Mouse (Mus musculus): Measurements from ENCODE around the gene Fzd4. TPM values are rescaled to one million over a fixed set of nuclear protein-coding genes. Genes with fewer than 3 reads are reported as not detected.
A peak's percentile ranks its signal among the peaks of the same experiment; 100 is the strongest.

Gene Fzd4
- 5.0 TPM for polyA plus RNA-seq (2012; fragmentation: generic; extraction: Trizol)

DNA sequence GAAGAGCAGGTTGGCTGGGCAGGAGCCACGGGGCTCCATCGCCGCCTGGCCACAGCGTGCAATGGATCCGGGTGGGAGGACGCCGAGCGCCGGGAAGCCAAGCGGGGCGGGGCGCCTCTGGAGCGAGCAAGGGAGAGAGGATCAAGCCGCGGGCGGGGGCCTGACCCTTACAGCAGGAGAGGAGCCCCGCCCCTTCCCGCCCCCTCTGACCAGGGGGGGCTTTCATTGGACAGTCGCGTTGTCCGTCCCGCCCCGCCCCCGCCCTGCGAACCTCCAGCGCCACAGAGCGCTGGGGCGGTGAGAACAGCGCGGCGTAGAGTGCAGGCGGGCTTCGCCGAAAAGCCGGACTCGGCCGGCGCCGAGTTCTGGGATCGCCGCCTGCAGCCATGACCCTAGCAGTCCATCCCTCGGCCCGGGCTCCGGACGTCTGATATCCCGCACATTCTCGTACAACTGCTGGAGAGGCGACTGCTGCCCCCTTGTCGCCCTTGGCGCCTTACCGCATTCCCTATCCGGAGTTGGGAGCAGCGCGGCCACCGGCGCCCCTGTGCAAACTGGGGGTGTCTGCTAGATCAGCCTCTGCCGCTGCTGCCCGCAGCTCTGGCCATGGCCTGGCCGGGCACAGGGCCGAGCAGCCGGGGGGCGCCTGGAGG, at the start of gene Fzd4, which contains the start of gene Tmem135:
Gene Fzd4 (plus strand): TSS at position 275 of the 653 bp plus-strand sequence.
Gene Tmem135 (minus strand): TSS at position 142 of the 653 bp plus-strand sequence.
- H3K79me2 ChIP-seq (ENCODE audit: control insufficient read depth, insufficient read depth) = no peaks in the 10 kb centered on the region
- H3K4me3 ChIP-seq = peak within 1 kb of the TSS; percentile 57
- TF ChIP-seq USF1 (IDR thresholded peaks at IDR 0.05; ENCODE audit: low read depth) (no peak), REST (IDR thresholded peaks at IDR 0.05; ENCODE audit: insufficient read depth, insufficient read length) (no peak), TCF3 (IDR thresholded peaks at IDR 0.05; ENCODE audit: insufficient read length, low read depth) (no peak), MYOG (IDR thresholded peaks at IDR 0.05; ENCODE audit: control insufficient read depth in 1 of 3, insufficient read depth in 1 of 3, insufficient read length in 2 of 3, low read depth in 2 of 3) (no peak), POLR2AphosphoS2 (IDR thresholded peaks at IDR 0.05; ENCODE audit: insufficient read length, low read depth) (peak; percentile 47), MYOD1 (IDR thresholded peaks at IDR 0.05; ENCODE audit: control insufficient read depth in 1 of 3, insufficient read length in 2 of 3, low read depth in 2 of 3) (no peak), TCF12 (IDR thresholded peaks at IDR 0.05; ENCODE audit: insufficient read depth, poor library complexity, severe bottlenecking) (no peak), POLR2A (IDR thresholded peaks at IDR 0.05; ENCODE audit: insufficient read length, low read depth) (peak; percentile 71), SRF (IDR thresholded peaks at IDR 0.05; ENCODE audit: control insufficient read depth, insufficient read length, low read depth) (no peak), MAX (IDR thresholded peaks at IDR 0.05; ENCODE audit: low read depth) (no peak), CEBPB (IDR thresholded peaks at IDR 0.05; ENCODE audit: insufficient read depth, poor library complexity, severe bottlenecking) (no peak), E2F4 (IDR thresholded peaks at IDR 0.05; ENCODE audit: insufficient read depth) (no peak)
- H3K4me2 ChIP-seq (ENCODE audit: low read depth) = peak within 1 kb of the TSS; percentile 100
- H3K27me3 ChIP-seq (ENCODE audit: control insufficient read depth, insufficient read depth, insufficient read length) = no peaks in the 10 kb centered on the region
- peaks cover 9% of the 10 kb centered on the region for H3K36me3 ChIP-seq (ENCODE audit: control insufficient read depth, insufficient read depth)
- peak within 1 kb of the TSS; percentile 57 for H3ac ChIP-seq (ENCODE audit: control insufficient read depth, insufficient read length)

DNA sequence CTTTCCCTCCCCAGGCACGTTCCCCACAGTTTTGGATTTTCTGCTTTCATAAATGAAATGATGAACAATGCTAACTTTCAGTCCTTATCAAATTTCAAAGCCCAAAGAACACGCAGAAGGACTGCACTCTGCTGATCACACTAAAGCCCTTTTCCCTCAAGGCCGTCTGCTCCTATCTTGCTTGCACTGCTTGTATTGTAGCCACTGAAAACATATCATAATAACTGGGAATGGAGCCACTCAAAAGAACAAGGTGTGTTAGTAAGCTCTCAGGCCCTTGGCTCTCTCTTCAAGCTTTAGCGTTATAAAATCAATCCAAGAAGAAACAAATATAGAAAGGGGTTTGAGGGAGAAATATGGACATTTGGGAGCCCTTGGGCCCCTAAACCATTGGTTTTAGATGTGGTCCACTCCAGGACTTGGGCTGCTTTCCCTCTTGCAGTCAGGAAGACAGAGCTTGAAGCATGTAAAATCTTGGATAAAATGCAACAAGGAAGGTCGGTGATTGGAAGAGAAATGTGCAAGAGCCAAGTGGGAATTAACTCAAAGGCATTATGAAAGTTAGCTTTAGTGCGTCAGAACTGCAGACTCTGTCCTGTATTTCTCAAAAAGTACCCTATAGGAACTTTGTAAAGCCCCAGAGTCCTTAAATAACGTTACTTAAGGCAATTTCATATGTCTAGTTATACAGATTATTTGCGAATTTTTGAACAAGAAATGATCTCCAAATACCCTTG, 48.5 kb upstream of the Fzd4 start:
- Histone ChIP-seq H3ac (ENCODE audit: control insufficient read depth, insufficient read length) (no peak overlapping the region), H3K4me3 (no peak overlapping the region), H3K79me2 (ENCODE audit: control insufficient read depth, insufficient read depth) (no peaks in the 10 kb centered on the region), H3K27me3 (ENCODE audit: control insufficient read depth, insufficient read depth, insufficient read length) (peaks cover 8% of the 10 kb centered on the region), H3K36me3 (ENCODE audit: control insufficient read depth, insufficient read depth) (no peaks in the 10 kb centered on the region), H3K4me2 (ENCODE audit: low read depth) (no peak overlapping the region)
- TF ChIP-seq SRF (IDR thresholded peaks at IDR 0.05; ENCODE audit: control insufficient read depth, insufficient read length, low read depth) = no peak
- no peak for TF ChIP-seq MYOD1 (IDR thresholded peaks at IDR 0.05; ENCODE audit: control insufficient read depth in 1 of 3, insufficient read length in 2 of 3, low read depth in 2 of 3)
- no peak for TF ChIP-seq MAX (IDR thresholded peaks at IDR 0.05; ENCODE audit: low read depth)
- no peak for TF ChIP-seq CEBPB (IDR thresholded peaks at IDR 0.05; ENCODE audit: insufficient read depth, poor library complexity, severe bottlenecking)
- no peak for TF ChIP-seq POLR2AphosphoS2 (IDR thresholded peaks at IDR 0.05; ENCODE audit: insufficient read length, low read depth)
- TF ChIP-seq USF1 (IDR thresholded peaks at IDR 0.05; ENCODE audit: low read depth) = no peak
- TF ChIP-seq TCF12 (IDR thresholded peaks at IDR 0.05; ENCODE audit: insufficient read depth, poor library complexity, severe bottlenecking) = no peak
- no peak for TF ChIP-seq POLR2A (IDR thresholded peaks at IDR 0.05; ENCODE audit: insufficient read length, low read depth)
- no peak for TF ChIP-seq TCF3 (IDR thresholded peaks at IDR 0.05; ENCODE audit: insufficient read length, low read depth)
- no peak for TF ChIP-seq E2F4 (IDR thresholded peaks at IDR 0.05; ENCODE audit: insufficient read depth)
- no peak for TF ChIP-seq REST (IDR thresholded peaks at IDR 0.05; ENCODE audit: insufficient read depth, insufficient read length)
- TF ChIP-seq MYOG (IDR thresholded peaks at IDR 0.05; ENCODE audit: control insufficient read depth in 1 of 3, insufficient read depth in 1 of 3, insufficient read length in 2 of 3, low read depth in 2 of 3) = no peak

- no peak for TF ChIP-seq POLR2AphosphoS2 (IDR thresholded peaks at IDR 0.05; ENCODE audit: insufficient read length, low read depth)
- no peak for TF ChIP-seq MYOD1 (IDR thresholded peaks at IDR 0.05; ENCODE audit: control insufficient read depth in 1 of 3, insufficient read length in 2 of 3, low read depth in 2 of 3)
- no peak for TF ChIP-seq TCF3 (IDR thresholded peaks at IDR 0.05; ENCODE audit: insufficient read length, low read depth)
- no peak for TF ChIP-seq SRF (IDR thresholded peaks at IDR 0.05; ENCODE audit: control insufficient read depth, insufficient read length, low read depth)
- no peak for TF ChIP-seq CEBPB (IDR thresholded peaks at IDR 0.05; ENCODE audit: insufficient read depth, poor library complexity, severe bottlenecking)
- no peak for TF ChIP-seq MAX (IDR thresholded peaks at IDR 0.05; ENCODE audit: low read depth)
- Histone ChIP-seq H3K27me3 (ENCODE audit: control insufficient read depth, insufficient read depth, insufficient read length) (peaks cover 8% of the 10 kb centered on the region), H3K4me3 (no peak overlapping the region), H3K36me3 (ENCODE audit: control insufficient read depth, insufficient read depth) (no peaks in the 10 kb centered on the region), H3ac (ENCODE audit: control insufficient read depth, insufficient read length) (no peak overlapping the region), H3K4me2 (ENCODE audit: low read depth) (no peak overlapping the region), H3K79me2 (ENCODE audit: control insufficient read depth, insufficient read depth) (no peaks in the 10 kb centered on the region)
Measured at GRCm38 (mm10) chr7:89356307-89356706, 47.8 kb upstream of the Fzd4 start.

GRCm38 (mm10) chr7:89363975-89364374, 40.2 kb upstream of the Fzd4 start:
- no peak overlapping the region for H3K4me3 ChIP-seq
- H3ac ChIP-seq (ENCODE audit: control insufficient read depth, insufficient read length) = no peak overlapping the region
- TF ChIP-seq POLR2AphosphoS2 (IDR thresholded peaks at IDR 0.05; ENCODE audit: insufficient read length, low read depth) = no peak
- no peak for TF ChIP-seq USF1 (IDR thresholded peaks at IDR 0.05; ENCODE audit: low read depth)
- TF ChIP-seq E2F4 (IDR thresholded peaks at IDR 0.05; ENCODE audit: insufficient read depth) = no peak
- no peak for TF ChIP-seq REST (IDR thresholded peaks at IDR 0.05; ENCODE audit: insufficient read depth, insufficient read length)
- TF ChIP-seq TCF12 (IDR thresholded peaks at IDR 0.05; ENCODE audit: insufficient read depth, poor library complexity, severe bottlenecking) = no peak
- TF ChIP-seq MYOG (IDR thresholded peaks at IDR 0.05; ENCODE audit: control insufficient read depth in 1 of 3, insufficient read depth in 1 of 3, insufficient read length in 2 of 3, low read depth in 2 of 3) = no peak
- no peak for TF ChIP-seq MAX (IDR thresholded peaks at IDR 0.05; ENCODE audit: low read depth)
- TF ChIP-seq SRF (IDR thresholded peaks at IDR 0.05; ENCODE audit: control insufficient read depth, insufficient read length, low read depth) = no peak
- TF ChIP-seq CEBPB (IDR thresholded peaks at IDR 0.05; ENCODE audit: insufficient read depth, poor library complexity, severe bottlenecking) = no peak
- TF ChIP-seq TCF3 (IDR thresholded peaks at IDR 0.05; ENCODE audit: insufficient read length, low read depth) = no peak
- no peak for TF ChIP-seq POLR2A (IDR thresholded peaks at IDR 0.05; ENCODE audit: insufficient read length, low read depth)
- TF ChIP-seq MYOD1 (IDR thresholded peaks at IDR 0.05; ENCODE audit: control insufficient read depth in 1 of 3, insufficient read length in 2 of 3, low read depth in 2 of 3) = no peak
- H3K4me2 ChIP-seq (ENCODE audit: low read depth) = no peak overlapping the region
- no peaks in the 10 kb centered on the region for H3K79me2 ChIP-seq (ENCODE audit: control insufficient read depth, insufficient read depth)
- H3K36me3 ChIP-seq (ENCODE audit: control insufficient read depth, insufficient read depth) = no peaks in the 10 kb centered on the region
- H3K27me3 ChIP-seq (ENCODE audit: control insufficient read depth, insufficient read depth, insufficient read length) = peaks cover 2% of the 10 kb centered on the region

All from myocyte (in vitro differentiated cells).